Mouse (Mus musculus) c-Kit-positive CD71-positive TER-119-negative erythroid progenitor cells, embryonic 14.5 days (primary cell): ENCODE measurements around the gene Cenpp.

Experiments
- DNase-seq: peaks from one replicate; pipeline ENCODE4 v3.0.0-alpha.2; 2013; ENCODE audit warnings: low read depth

Cenpp gene

GRCm38 (mm10) chr13:49461458-49462132 is 191.0 kb downstream of the Cenpp start:
- no peak for DNase-seq

GRCm38 (mm10) chr13:49460692-49461414 is 191.7 kb downstream of the Cenpp start:
- no peak for DNase-seq

- DNase-seq, result no peak
These were observed 192.3 kb downstream of the Cenpp start for GRCm38 (mm10) chr13:49460276-49460675.

GRCm38 (mm10) chr13:49449318-49449749 is 203.3 kb downstream of the Cenpp start:
- peak; percentile 69 for DNase-seq

GRCm38 (mm10) chr13:49444451-49444850 is 208.1 kb downstream of the Cenpp start:
- no peak for DNase-seq

- DNase-seq, result no peak
These were observed 216.4 kb downstream of the Cenpp start for GRCm38 (mm10) chr13:49436170-49436569.

GRCm38 (mm10) chr13:49435745-49436144 is 216.8 kb downstream of the Cenpp start:
- DNase-seq, result no peak

- DNase-seq, result no peak
These were observed 219.1 kb downstream of the Cenpp start for GRCm38 (mm10) chr13:49433268-49434029.

- no peak for DNase-seq
These were observed 222.1 kb downstream of the Cenpp start for GRCm38 (mm10) chr13:49430529-49430928.

- DNase-seq, result no peak
These were observed 224.4 kb downstream of the Cenpp start for GRCm38 (mm10) chr13:49428042-49428675.

GRCm38 (mm10) chr13:49426736-49427135 is 225.8 kb downstream of the Cenpp start:
- DNase-seq, result no peak

- DNase-seq, result no peak
These were observed 230.6 kb downstream of the Cenpp start for GRCm38 (mm10) chr13:49421959-49422358.

- peak; percentile 34 for DNase-seq
These were observed 231.0 kb downstream of the Cenpp start for GRCm38 (mm10) chr13:49421606-49421917.

GRCm38 (mm10) chr13:49420754-49421605 is 231.6 kb downstream of the Cenpp start, which contains the start of gene Ippk:
TSS of gene Ippk (plus strand) at chr13:49421249.
- DNase-seq, result peak; percentile 96
